Mouse (Mus musculus): ENCODE measurements at regions not wholly inside any gene's neighbourhood (a gene's known extent, or its start where the extent isn't known, plus 50 kb on each side); places are given as distances from the start of the nearest gene placed in this dataset.
A peak's percentile ranks its signal among the peaks of the same experiment; 100 is the strongest.

- WGBS: 39% methylated on average over 11 of the region's 11 CpGs
Observed at GRCm38 (mm10) chr13:84565644-84566532, 343.8 kb downstream of the Tmem161b start.

GRCm38 (mm10) chr13:84566533-84566832, 344.4 kb downstream of the Tmem161b start:
- no peaks in the 10 kb centered on the region; the same call in 1 of the 2 replicates for H3K4me1 ChIP-seq (ENCODE audit: control insufficient read depth, insufficient read depth, low read length)
- 47% methylated on average over 6 of the region's 6 CpGs for whole genome bisulfite sequencing
- no peak overlapping the region for H3K4me3 ChIP-seq (replicated peaks; ENCODE audit: insufficient read depth, low read depth, low read length)

More at GRCm38 (mm10) chr13:84565644-84566532, 343.8 kb downstream of the Tmem161b start:
- TF ChIP-seq POLR2A (IDR thresholded peaks at IDR 0.05; ENCODE audit: borderline replicate concordance, insufficient read depth, low read length): no peak
- no peak for TF ChIP-seq CTCF (IDR thresholded peaks at IDR 0.05; ENCODE audit: borderline replicate concordance, insufficient read depth, low read depth, low read length)
- Histone ChIP-seq H3K27me3 (ENCODE audit: control insufficient read depth, insufficient read depth, low read length) (no peaks in the 10 kb centered on the region), H3K27ac (ENCODE audit: insufficient read depth, low read length) (no peak overlapping the region), H3K4me1 (ENCODE audit: control insufficient read depth, insufficient read depth, low read length) (no peaks in the 10 kb centered on the region; the same call in 1 of the 2 replicates), H3K4me3 (replicated peaks; ENCODE audit: insufficient read depth, low read depth, low read length) (no peak overlapping the region)
- DNase-seq: peak; percentile 15 to 16

GRCm38 (mm10) chr13:84569371-84569770, 347.3 kb downstream of the Tmem161b start:
- no peaks in the 10 kb centered on the region; the same call in 1 of the 2 replicates for H3K4me1 ChIP-seq (ENCODE audit: control insufficient read depth, insufficient read depth, low read length)
- peak in 1 of 2 experiments; percentile 22 for DNase-seq
- TF ChIP-seq CTCF (IDR thresholded peaks at IDR 0.05; ENCODE audit: borderline replicate concordance, insufficient read depth, low read depth, low read length): no peak
- TF ChIP-seq POLR2A (IDR thresholded peaks at IDR 0.05; ENCODE audit: borderline replicate concordance, insufficient read depth, low read length): no peak
- no peak overlapping the region for H3K27ac ChIP-seq (ENCODE audit: insufficient read depth, low read length)
- no peaks in the 10 kb centered on the region for H3K27me3 ChIP-seq (ENCODE audit: control insufficient read depth, insufficient read depth, low read length)
- H3K4me3 ChIP-seq (replicated peaks; ENCODE audit: insufficient read depth, low read depth, low read length): no peak overlapping the region

More at GRCm38 (mm10) chr13:84566533-84566832, 344.4 kb downstream of the Tmem161b start:
- TF ChIP-seq POLR2A (IDR thresholded peaks at IDR 0.05; ENCODE audit: borderline replicate concordance, insufficient read depth, low read length): no peak
- no peak for TF ChIP-seq CTCF (IDR thresholded peaks at IDR 0.05; ENCODE audit: borderline replicate concordance, insufficient read depth, low read depth, low read length)
- DNase-seq: no peak
- H3K27ac ChIP-seq (ENCODE audit: insufficient read depth, low read length): no peak overlapping the region
- H3K27me3 ChIP-seq (ENCODE audit: control insufficient read depth, insufficient read depth, low read length): no peaks in the 10 kb centered on the region

GRCm38 (mm10) chr13:84570206-84570605, 348.1 kb downstream of the Tmem161b start:
- no peaks in the 10 kb centered on the region; the same call in 1 of the 2 replicates for H3K4me1 ChIP-seq (ENCODE audit: control insufficient read depth, insufficient read depth, low read length)
- H3K27ac ChIP-seq (ENCODE audit: insufficient read depth, low read length): no peak overlapping the region
- 83% methylated on average over 2 of the region's 2 CpGs for WGBS
- H3K4me3 ChIP-seq (replicated peaks; ENCODE audit: insufficient read depth, low read depth, low read length): no peak overlapping the region
- TF ChIP-seq CTCF (IDR thresholded peaks at IDR 0.05; ENCODE audit: borderline replicate concordance, insufficient read depth, low read depth, low read length): no peak
- TF ChIP-seq POLR2A (IDR thresholded peaks at IDR 0.05; ENCODE audit: borderline replicate concordance, insufficient read depth, low read length): no peak
- no peak for DNase-seq
- H3K27me3 ChIP-seq (ENCODE audit: control insufficient read depth, insufficient read depth, low read length): no peaks in the 10 kb centered on the region

GRCm38 (mm10) chr13:84570984-84571844, 349.1 kb downstream of the Tmem161b start:
- no peaks in the 10 kb centered on the region for H3K27me3 ChIP-seq (ENCODE audit: control insufficient read depth, insufficient read depth, low read length)
- no peak overlapping the region for H3K27ac ChIP-seq (ENCODE audit: insufficient read depth, low read length)
- no peaks in the 10 kb centered on the region; the same call in 1 of the 2 replicates for H3K4me1 ChIP-seq (ENCODE audit: control insufficient read depth, insufficient read depth, low read length)
- 2% methylated on average over 10 of the region's 10 CpGs for WGBS
- TF ChIP-seq POLR2A (IDR thresholded peaks at IDR 0.05; ENCODE audit: borderline replicate concordance, insufficient read depth, low read length) (no peak), CTCF (IDR thresholded peaks at IDR 0.05; ENCODE audit: borderline replicate concordance, insufficient read depth, low read depth, low read length) (no peak)
- H3K4me3 ChIP-seq (replicated peaks; ENCODE audit: insufficient read depth, low read depth, low read length): no peak overlapping the region
- DNase-seq: peak; percentile 83 to 93

- H3K27me3 ChIP-seq (ENCODE audit: control insufficient read depth, insufficient read depth, low read length): no peaks in the 10 kb centered on the region
- no peak for DNase-seq
- TF ChIP-seq CTCF (IDR thresholded peaks at IDR 0.05; ENCODE audit: borderline replicate concordance, insufficient read depth, low read depth, low read length) (no peak), POLR2A (IDR thresholded peaks at IDR 0.05; ENCODE audit: borderline replicate concordance, insufficient read depth, low read length) (no peak)
- H3K27ac ChIP-seq (ENCODE audit: insufficient read depth, low read length): no peak overlapping the region
- no peaks in the 10 kb centered on the region for H3K4me1 ChIP-seq (ENCODE audit: control insufficient read depth, insufficient read depth, low read length)
- 95% methylated on average over 3 of the region's 3 CpGs for WGBS
- H3K4me3 ChIP-seq (replicated peaks; ENCODE audit: insufficient read depth, low read depth, low read length): no peak overlapping the region
Observed at GRCm38 (mm10) chr13:84571845-84572193, 349.7 kb downstream of the Tmem161b start.

GRCm38 (mm10) chr13:84572231-84572630, 350.1 kb downstream of the Tmem161b start:
- no peaks in the 10 kb centered on the region for H3K4me1 ChIP-seq (ENCODE audit: control insufficient read depth, insufficient read depth, low read length)
- no peak overlapping the region for H3K27ac ChIP-seq (ENCODE audit: insufficient read depth, low read length)
- no peaks in the 10 kb centered on the region for H3K27me3 ChIP-seq (ENCODE audit: control insufficient read depth, insufficient read depth, low read length)
- WGBS: 90% methylated on average over 2 of the region's 2 CpGs
- TF ChIP-seq CTCF (IDR thresholded peaks at IDR 0.05; ENCODE audit: borderline replicate concordance, insufficient read depth, low read depth, low read length) (no peak), POLR2A (IDR thresholded peaks at IDR 0.05; ENCODE audit: borderline replicate concordance, insufficient read depth, low read length) (no peak)
- no peak overlapping the region for H3K4me3 ChIP-seq (replicated peaks; ENCODE audit: insufficient read depth, low read depth, low read length)
- DNase-seq: no peak
